Comparison of ENCODE assay signal across 26 mouse cellular contexts in genomic region chr2:140330508-140331306, GRCm38 (mm10). TPM values are rescaled to one million over a fixed set of nuclear protein-coding genes. Genes with fewer than 3 reads are reported as not detected.
A peak's percentile ranks its signal among the peaks of the same experiment; 100 is the strongest.
DNase-seq lines count a peak whose midpoint lies in the region; ATAC-seq and TF ChIP-seq lines count a peak whose summit lies in the region.
"Had no signal": no experiment of that assay in that cellular context is flagged by ENCODE, and none has a peak within 500 bp of the region (broad histone marks: within the 10 kb centered on the region; RNA-seq: fewer than 3 reads in every experiment).

No protein-coding gene starts in this region.

- H3K4me3 ChIP-seq in intestine, embryonic 15.5 days (replicated peaks), result no peak overlapping the region
- no peak overlapping the region for H3K4me3 ChIP-seq in intestine, postnatal 0 days (ENCODE audit: low read depth, low read length)
- H3K4me3 ChIP-seq in lung, postnatal 0 days (ENCODE audit: low read depth, low read length), result no peak overlapping the region
- no peak overlapping the region for H3K4me3 ChIP-seq in lung, adult 2 months (replicated peaks; ENCODE audit: extremely low read depth, low read depth, low read length)
- H3K4me3 ChIP-seq in stomach, embryonic 15.5 days (replicated peaks), result no peak overlapping the region
- H3K4me3 ChIP-seq: embryonic facial prominence, embryonic 13.5 days; erythroblast, embryonic 14.5 days; forebrain, embryonic 10.5 days; forebrain, embryonic 15.5 days; heart, embryonic 13.5 days; hindbrain, embryonic 15.5 days had no signal

- DNase-seq in lung, postnatal 0 days (ENCODE audit: low spot score), result peak; percentile 35
- no peak for DNase-seq in lung, adult 2 months
- peak; percentile 8 for DNase-seq in Muller cell, postnatal 12 days (ENCODE audit: inconsistent ontology term)
- no peak for DNase-seq in layer of hippocampus, adult 8-10 months (ENCODE audit: low spot score in 2 of 2)
- DNase-seq: adrenal gland, postnatal 10 days; cerebellum, adult 11-12 months; cerebellum, adult 9-10 months; cerebellum, postnatal 25 days; gastrocnemius, postnatal 36 days; heart, adult 11 months; heart, postnatal 36 days had no signal

- H3K4me2 ChIP-seq in intestine, embryonic 15.5 days (replicated peaks), result no peak overlapping the region
- no peak overlapping the region for H3K4me2 ChIP-seq in intestine, postnatal 0 days (replicated peaks; ENCODE audit: low read depth)
- no peak overlapping the region for H3K4me2 ChIP-seq in lung, postnatal 0 days (replicated peaks; ENCODE audit: low read depth, low read length)
- H3K4me2 ChIP-seq in stomach, embryonic 15.5 days, result no peak overlapping the region
- H3K4me2 ChIP-seq: embryonic facial prominence, embryonic 13.5 days; forebrain, embryonic 15.5 days; heart, embryonic 13.5 days; hindbrain, embryonic 15.5 days had no signal

- TF ChIP-seq POLR2A in lung, adult 2 months (IDR thresholded peaks at IDR 0.05; ENCODE audit: borderline replicate concordance, extremely low read depth, low read depth, low read length), result no peak

- WGBS in intestine, embryonic 15.5 days, result 45% methylated on average over 5 of the region's 5 CpGs
- WGBS in intestine, postnatal 0 days, result 44% methylated on average over 5 of the region's 5 CpGs
- 38% methylated on average over 5 of the region's 5 CpGs for WGBS in lung, postnatal 0 days
- WGBS in lung, adult 2 months, result 42% methylated on average over 5 of the region's 5 CpGs
- 44% methylated on average over 5 of the region's 5 CpGs for WGBS in stomach, embryonic 15.5 days

- peak; percentile 59; the same call in 1 of the 2 replicates for ATAC-seq in intestine, embryonic 15.5 days
- no peak for ATAC-seq in intestine, postnatal 0 days
- ATAC-seq in lung, postnatal 0 days, result peak; percentile 35; the same call in 1 of the 2 replicates
- ATAC-seq in stomach, embryonic 15.5 days (ENCODE audit: insufficient read depth, low FRiP score, low read depth), result peak; percentile 53; the same call in 1 of the 2 replicates
- ATAC-seq: forebrain, embryonic 15.5 days had no signal

- H3K9ac ChIP-seq in intestine, embryonic 15.5 days, result no peak overlapping the region
- H3K9ac ChIP-seq in intestine, postnatal 0 days (ENCODE audit: low read depth, low read length), result no peak overlapping the region
- no peak overlapping the region for H3K9ac ChIP-seq in lung, postnatal 0 days (replicated peaks; ENCODE audit: low read depth)
- no peak overlapping the region for H3K9ac ChIP-seq in stomach, embryonic 15.5 days
- H3K9ac ChIP-seq: embryonic facial prominence, embryonic 13.5 days; forebrain, embryonic 15.5 days; heart, embryonic 13.5 days; hindbrain, embryonic 15.5 days had no signal

- H3K36me3 ChIP-seq in intestine, embryonic 15.5 days, result no peaks in the 10 kb centered on the region
- no peaks in the 10 kb centered on the region for H3K36me3 ChIP-seq in intestine, postnatal 0 days (ENCODE audit: control insufficient read depth, insufficient read depth)
- no peaks in the 10 kb centered on the region for H3K36me3 ChIP-seq in lung, postnatal 0 days (ENCODE audit: insufficient read depth, low read length)
- no peaks in the 10 kb centered on the region for H3K36me3 ChIP-seq in stomach, embryonic 15.5 days
- H3K36me3 ChIP-seq: embryonic facial prominence, embryonic 13.5 days; forebrain, embryonic 10.5 days; forebrain, embryonic 15.5 days; heart, embryonic 13.5 days; hindbrain, embryonic 15.5 days had no signal

- no peaks in the 10 kb centered on the region for H3K4me1 ChIP-seq in intestine, embryonic 15.5 days (replicated peaks)
- H3K4me1 ChIP-seq in intestine, postnatal 0 days (replicated peaks; ENCODE audit: control insufficient read depth, insufficient read depth, low read length), result no peaks in the 10 kb centered on the region
- no peaks in the 10 kb centered on the region for H3K4me1 ChIP-seq in lung, postnatal 0 days (ENCODE audit: insufficient read depth, low read depth, low read length)
- no peaks in the 10 kb centered on the region for H3K4me1 ChIP-seq in lung, adult 2 months (ENCODE audit: control insufficient read depth, insufficient read depth, low read length)
- no peaks in the 10 kb centered on the region for H3K4me1 ChIP-seq in stomach, embryonic 15.5 days
- H3K4me1 ChIP-seq: embryonic facial prominence, embryonic 13.5 days; forebrain, embryonic 10.5 days; forebrain, embryonic 15.5 days; heart, embryonic 13.5 days; hindbrain, embryonic 15.5 days had no signal

- 0 out of 2 replicates have a peak overlapping the region, but pooled peaks have one; percentile 17 for H3K27ac ChIP-seq in intestine, embryonic 15.5 days
- no peak overlapping the region for H3K27ac ChIP-seq in intestine, postnatal 0 days (ENCODE audit: low read depth, low read length)
- no peak overlapping the region for H3K27ac ChIP-seq in lung, postnatal 0 days (ENCODE audit: low read length)
- H3K27ac ChIP-seq in stomach, embryonic 15.5 days, result no peak overlapping the region
- H3K27ac ChIP-seq: embryonic facial prominence, embryonic 13.5 days; forebrain, embryonic 10.5 days; forebrain, embryonic 15.5 days; heart, embryonic 13.5 days; hindbrain, embryonic 15.5 days had no signal

- H3K9me3 ChIP-seq in intestine, embryonic 15.5 days, result no peaks in the 10 kb centered on the region
- no peaks in the 10 kb centered on the region for H3K9me3 ChIP-seq in intestine, postnatal 0 days (ENCODE audit: control insufficient read depth)
- no peaks in the 10 kb centered on the region for H3K9me3 ChIP-seq in lung, postnatal 0 days (ENCODE audit: low read length)
- no peaks in the 10 kb centered on the region for H3K9me3 ChIP-seq in stomach, embryonic 15.5 days
- H3K9me3 ChIP-seq: embryonic facial prominence, embryonic 13.5 days; forebrain, embryonic 10.5 days; forebrain, embryonic 15.5 days; heart, embryonic 13.5 days; hindbrain, embryonic 15.5 days had no signal

- no peaks in the 10 kb centered on the region for H3K27me3 ChIP-seq in intestine, embryonic 15.5 days (replicated peaks)
- H3K27me3 ChIP-seq in intestine, postnatal 0 days (replicated peaks; ENCODE audit: control insufficient read depth, insufficient read depth, low read length), result no peaks in the 10 kb centered on the region
- H3K27me3 ChIP-seq in lung, postnatal 0 days (replicated peaks; ENCODE audit: insufficient read depth, low read length), result no peaks in the 10 kb centered on the region
- no peaks in the 10 kb centered on the region for H3K27me3 ChIP-seq in stomach, embryonic 15.5 days (replicated peaks)
- H3K27me3 ChIP-seq: CH12.LX; embryonic facial prominence, embryonic 13.5 days; forebrain, embryonic 15.5 days; heart, embryonic 13.5 days; hindbrain, embryonic 15.5 days had no signal

- no peak for TF ChIP-seq EP300 in lung, postnatal 0 days (IDR thresholded peaks at IDR 0.05)

- no peak for TF ChIP-seq CTCF in intestine, postnatal 0 days (IDR thresholded peaks at IDR 0.05; ENCODE audit: low read depth)
- TF ChIP-seq CTCF in lung, postnatal 0 days (IDR thresholded peaks at IDR 0.05), result no peak
- TF ChIP-seq CTCF in lung, adult 2 months (IDR thresholded peaks at IDR 0.05; ENCODE audit: insufficient read depth, low read length), result no peak

RNA-seq across cellular contexts. Expression of gene Sel1l2, which starts 58.8 kb away (rescaled TPM):
- not detected in 2 replicates for polyA plus RNA-seq in intestine, embryonic 15.5 days (2015; fragmentation: Nextera tagmentation; extraction: Ambion mirVana)
- polyA plus RNA-seq in intestine, postnatal 0 days (2015; fragmentation: Nextera tagmentation; extraction: Ambion mirVana), result not detected in 2 replicates
- not detected in 2 replicates for polyA plus RNA-seq in lung, postnatal 0 days (2015; fragmentation: Nextera tagmentation; extraction: Ambion mirVana)
- not detected in 2 replicates for polyA plus RNA-seq in lung, adult 2 months (2012; rRNA removed)
- polyA plus RNA-seq in stomach, embryonic 15.5 days (2015; fragmentation: Nextera tagmentation; extraction: Ambion mirVana), result not detected in 2 replicates
- not detected for total RNA-seq in layer of hippocampus, adult 8-10 months (2022)
- total RNA-seq: adrenal gland, postnatal 10 days; adrenal gland, postnatal 4 days; CH12.LX; heart, postnatal 36 days had no signal
- polyA plus RNA-seq: brain, embryonic 14.5 days; cortical plate, adult 2 months; embryonic facial prominence, embryonic 13.5 days; erythroblast, embryonic 14.5 days; forebrain, embryonic 10.5 days; forebrain, embryonic 15.5 days; heart, embryonic 13.5 days; heart, postnatal 0 days; hindbrain, embryonic 11.5 days; hindbrain, embryonic 15.5 days had no signal

Comparison
In these comparisons a context has a peak if more than half of its experiments do, and no peak if none do; other contexts are left out.
1. DNase-seq: peak in lung, postnatal 0 days (single experiment) and Muller cell, postnatal 12 days (single experiment); none in lung, adult 2 months (single experiment) and layer of hippocampus, adult 8-10 months (0 of 2).